ENCODE assay signal across 19 mouse cellular contexts in genomic region chr1:84437565-84437964, GRCm38 (mm10).
DNase-seq lines count a peak whose midpoint lies in the region; ATAC-seq lines count a peak whose summit lies in the region.
"Had no signal": no experiment of that assay in that cellular context is flagged by ENCODE, and none has a peak within 500 bp of the region (broad histone marks: within the 10 kb centered on the region; RNA-seq: fewer than 3 reads in every experiment).

No protein-coding gene starts in this region.

- no peak overlapping the region for H3K27ac ChIP-seq in hindbrain, embryonic 12.5 days
- H3K27ac ChIP-seq: embryonic facial prominence, embryonic 15.5 days; forebrain, embryonic 10.5 days; forebrain, embryonic 15.5 days; heart, adult 2 months; hindbrain, embryonic 14.5 days; intestine, embryonic 15.5 days had no signal

- no peaks in the 10 kb centered on the region for H3K36me3 ChIP-seq in hindbrain, embryonic 12.5 days
- H3K36me3 ChIP-seq: embryonic facial prominence, embryonic 15.5 days; forebrain, embryonic 10.5 days; forebrain, embryonic 15.5 days; intestine, embryonic 15.5 days had no signal

- ATAC-seq in granulocyte monocyte progenitor cell, adult 5-6 weeks (replicated peaks; ENCODE audit: poor library complexity, severe bottlenecking), result peak; percentile 99
- ATAC-seq in monocyte, adult 5-6 weeks (replicated peaks; ENCODE audit: insufficient number of reproducible peaks, low FRiP score, low TSS enrichment, poor library complexity, severe bottlenecking), result peak; percentile 53; the same call in 1 of the 2 replicates
- ATAC-seq in hindbrain, embryonic 12.5 days (ENCODE audit: low FRiP score), result no peak
- ATAC-seq: forebrain, embryonic 15.5 days; intestine, embryonic 15.5 days had no signal

- H3K4me3 ChIP-seq in hindbrain, embryonic 12.5 days, result no peak overlapping the region
- H3K4me3 ChIP-seq: embryonic facial prominence, embryonic 15.5 days; erythroblast, embryonic 14.5 days; forebrain, embryonic 10.5 days; forebrain, embryonic 15.5 days; heart, adult 2 months; intestine, embryonic 15.5 days had no signal

- DNase-seq in lung, postnatal 36 days, result peak; percentile 24
- no peak for DNase-seq in lung, postnatal 25 days (ENCODE audit: low spot score)
- no peak for DNase-seq in cerebellum, adult 11-12 months
- DNase-seq: adrenal gland, adult 2 months; cerebellum, adult 2 months; cerebellum, postnatal 10 days; embryo, embryonic 11 days; gastrocnemius, postnatal 36 days; heart, adult 2 months; heart, postnatal 14 days had no signal

- no peaks in the 10 kb centered on the region for H3K9me3 ChIP-seq in hindbrain, embryonic 12.5 days (replicated peaks)
- H3K9me3 ChIP-seq: embryonic facial prominence, embryonic 15.5 days; forebrain, embryonic 10.5 days; forebrain, embryonic 15.5 days; intestine, embryonic 15.5 days had no signal

- H3K4me1 ChIP-seq in hindbrain, embryonic 12.5 days, result no peaks in the 10 kb centered on the region
- H3K4me1 ChIP-seq: embryonic facial prominence, embryonic 15.5 days; forebrain, embryonic 10.5 days; forebrain, embryonic 15.5 days; intestine, embryonic 15.5 days had no signal

- H3K9ac ChIP-seq in hindbrain, embryonic 12.5 days, result no peak overlapping the region
- H3K9ac ChIP-seq: embryonic facial prominence, embryonic 15.5 days; forebrain, embryonic 15.5 days; hindbrain, embryonic 14.5 days; intestine, embryonic 15.5 days had no signal

- H3K4me2 ChIP-seq in hindbrain, embryonic 12.5 days (replicated peaks), result no peak overlapping the region
- H3K4me2 ChIP-seq: embryonic facial prominence, embryonic 15.5 days; forebrain, embryonic 15.5 days; hindbrain, embryonic 14.5 days; intestine, embryonic 15.5 days had no signal

- no peaks in the 10 kb centered on the region for H3K27me3 ChIP-seq in hindbrain, embryonic 12.5 days
- H3K27me3 ChIP-seq: embryonic facial prominence, embryonic 15.5 days; forebrain, embryonic 15.5 days; intestine, embryonic 15.5 days had no signal
